Mouse (Mus musculus) stomach, embryonic 16.5 days (tissue): ENCODE results near the gene Dedd. TPM values are rescaled to one million over a fixed set of nuclear protein-coding genes. Genes with fewer than 3 reads are reported as not detected.
A peak's percentile ranks its signal among the peaks of the same experiment; 100 is the strongest.

Experiments
- ATAC-seq: fragments of 200-750 bp; cut with Nextera tagmentation; 2 replicates; pipeline ENCODE4 v1.8.0; 2017; ENCODE audit warnings: moderate number of reproducible peaks, moderate TSS enrichment; ENCODE audit not compliant: insufficient read depth, low FRiP score
- H3K27ac ChIP-seq: fragments of 300-500 bp; sonication (generic); 2 replicates; pipeline ENCODE4 v1.5.1; 2014; ENCODE audit warnings: low read length
- H3K27me3 ChIP-seq: fragments of 300-500 bp; sonication (generic); 2 replicates; pipeline ENCODE4 v1.6.1; 2014; ENCODE audit warnings: low read length, control low read depth, mixed read lengths; ENCODE audit not compliant: control insufficient read depth, insufficient read depth
- H3K36me3 ChIP-seq: fragments of 300-500 bp; sonication (generic); 2 replicates; pipeline ENCODE4 v1.6.1; 2014; ENCODE audit warnings: low read length; ENCODE audit not compliant: control insufficient read depth, insufficient read depth
- H3K4me1 ChIP-seq: fragments of 300-500 bp; sonication (generic); 2 replicates; pipeline ENCODE4 v1.6.1; 2014; ENCODE audit warnings: low read length, control low read depth, mixed read lengths; ENCODE audit not compliant: control insufficient read depth, insufficient read depth
- H3K4me2 ChIP-seq: fragments of 300-500 bp; sonication (generic); 2 replicates; pipeline ENCODE4 v1.6.1; 2014; ENCODE audit warnings: low read depth, low read length, mixed read lengths
- H3K4me3 ChIP-seq: fragments of 300-500 bp; sonication (generic); replicated peaks from 2 replicates; pipeline ENCODE4 v1.5.1; 2014; ENCODE audit warnings: mild to moderate bottlenecking, low read length
- H3K9ac ChIP-seq: fragments of 300-500 bp; sonication (generic); 2 replicates; pipeline ENCODE4 v1.6.1; 2014; ENCODE audit warnings: low read length
- H3K9me3 ChIP-seq: fragments of 300-500 bp; sonication (generic); replicated peaks from 2 replicates; pipeline ENCODE4 v1.6.1; 2016; ENCODE audit warnings: low read length, control low read depth; ENCODE audit not compliant: control insufficient read depth
- WGBS: fragments of 180-500 bp; shearing (Covaris S2); extraction: QIAGEN DNeasy Blood & Tissue Kit; methylation state at CpG from one replicate; pipeline ENCODE4 v1.1.7; 2014; 5-methylcytosine and 5-hydroxymethylcytosine counted together
- polyA plus RNA-seq: library from polyadenylated mRNA; unstranded; fragments of >200 nt; fragmentation: Nextera tagmentation; extraction: Ambion mirVana; gene quantifications from 2 replicates; pipeline ENCODE4 v1.2.1, GENCODE M21; 2015

Gene Dedd
- polyA plus RNA-seq, 1 experiment from 2014 or later = 54.7 TPM

GRCm38 (mm10) chr1:171285096-171285892, 43.7 kb upstream of the Dedd start:
- peak overlapping the region; percentile 7; the same call in 1 of the 2 replicates for H3K9ac ChIP-seq
- peaks cover 18% of the 10 kb centered on the region; the same call in 1 of the 2 replicates for H3K36me3 ChIP-seq
- H3K4me1 ChIP-seq = peaks cover 26% of the 10 kb centered on the region
- no peak overlapping the region for H3K4me2 ChIP-seq
- H3K4me3 ChIP-seq = no peak overlapping the region; the same call in 1 of the 2 replicates
- WGBS = 82% methylated on average over 20 of the region's 20 CpGs
- no peaks in the 10 kb centered on the region for H3K27me3 ChIP-seq
- peak overlapping the region; percentile 30 for H3K27ac ChIP-seq
- no peak for ATAC-seq
- no peaks in the 10 kb centered on the region for H3K9me3 ChIP-seq

- Histone ChIP-seq H3K4me1 (peaks cover 23% of the 10 kb centered on the region), H3K4me3 (peak overlapping the region; percentile 99; the same call in 1 of the 2 replicates), H3K4me2 (no peak overlapping the region), H3K27ac (no peak overlapping the region), H3K36me3 (peaks cover 18% of the 10 kb centered on the region; the same call in 1 of the 2 replicates), H3K27me3 (no peaks in the 10 kb centered on the region), H3K9ac (no peak overlapping the region), H3K9me3 (no peaks in the 10 kb centered on the region)
- WGBS = 86% methylated on average over 19 of the region's 19 CpGs
- ATAC-seq = no peak
Measured at GRCm38 (mm10) chr1:171286517-171286916, 42.4 kb upstream of the Dedd start.

GRCm38 (mm10) chr1:171287136-171288081, 41.5 kb upstream of the Dedd start, which contains the start of gene Usp21:
Gene Usp21, minus strand, starts transcription at chr1:171287991.
- Histone ChIP-seq H3K9me3 (no peaks in the 10 kb centered on the region), H3K4me1 (peaks cover 15% of the 10 kb centered on the region), H3K9ac (peak within 1 kb of the TSS; percentile 99), H3K27me3 (no peaks in the 10 kb centered on the region), H3K4me3 (peak within 1 kb of the TSS; percentile 99), H3K36me3 (peaks cover 18% of the 10 kb centered on the region; the same call in 1 of the 2 replicates), H3K4me2 (peak within 1 kb of the TSS; percentile 80), H3K27ac (peak within 1 kb of the TSS; percentile 86)
- WGBS = under 1% methylated on average over 49 of the region's 49 CpGs
- peak; percentile 95 for ATAC-seq

- Histone ChIP-seq H3K4me3 (0 out of 2 replicates have a peak overlapping the region, but pooled peaks have one; percentile 99), H3K36me3 (0 out of 2 replicates have a peak, but pooled peaks cover 10% of the 10 kb centered on the region), H3K4me1 (peaks cover 16% of the 10 kb centered on the region), H3K9me3 (no peaks in the 10 kb centered on the region), H3K4me2 (peak overlapping the region; percentile 80), H3K9ac (peak overlapping the region; percentile 99), H3K27ac (peak overlapping the region; percentile 31; the same call in 1 of the 2 replicates), H3K27me3 (no peaks in the 10 kb centered on the region)
- WGBS = 56% methylated on average over 4 of the region's 4 CpGs
- no peak for ATAC-seq
Measured at GRCm38 (mm10) chr1:171288328-171288727, 40.6 kb upstream of the Dedd start.

GRCm38 (mm10) chr1:171293351-171293750, 35.6 kb upstream of the Dedd start:
- Histone ChIP-seq H3K9ac (no peak overlapping the region), H3K27me3 (peaks cover 5% of the 10 kb centered on the region; the same call in 1 of the 2 replicates), H3K36me3 (0 out of 2 replicates have a peak, but pooled peaks cover 6% of the 10 kb centered on the region), H3K4me3 (peak overlapping the region; percentile 82), H3K4me1 (peaks cover 8% of the 10 kb centered on the region), H3K4me2 (peak overlapping the region; percentile 92), H3K9me3 (no peaks in the 10 kb centered on the region), H3K27ac (no peak overlapping the region)
- no peak for ATAC-seq
- WGBS = 77% methylated on average over 3 of the region's 3 CpGs

GRCm38 (mm10) chr1:171293906-171294297, 35.0 kb upstream of the Dedd start:
- ATAC-seq = no peak
- Histone ChIP-seq H3K4me1 (peaks cover 7% of the 10 kb centered on the region), H3K27ac (peak overlapping the region; percentile 98), H3K36me3 (0 out of 2 replicates have a peak, but pooled peaks cover under 1% of the 10 kb centered on the region), H3K4me3 (peak overlapping the region; percentile 82), H3K9ac (peak overlapping the region; percentile 92), H3K27me3 (peaks cover 5% of the 10 kb centered on the region; the same call in 1 of the 2 replicates), H3K9me3 (no peaks in the 10 kb centered on the region), H3K4me2 (peak overlapping the region; percentile 92)
- 36% methylated on average over 5 of the region's 5 CpGs for WGBS

GRCm38 (mm10) chr1:171294298-171295062, 34.5 kb upstream of the Dedd start, which contains the start of gene Ufc1:
Gene Ufc1, minus strand, starts transcription at chr1:171295024.
- H3K27ac ChIP-seq = peak within 1 kb of the TSS; percentile 98
- H3K9ac ChIP-seq = peak within 1 kb of the TSS; percentile 92
- WGBS = under 1% methylated on average over 42 of the region's 42 CpGs
- peak within 1 kb of the TSS; percentile 82 for H3K4me3 ChIP-seq
- peaks cover 5% of the 10 kb centered on the region; the same call in 1 of the 2 replicates for H3K27me3 ChIP-seq
- no peaks in the 10 kb centered on the region for H3K36me3 ChIP-seq
- peak; percentile 82 for ATAC-seq
- H3K4me2 ChIP-seq = peak within 1 kb of the TSS; percentile 92
- no peaks in the 10 kb centered on the region for H3K9me3 ChIP-seq
- peaks cover 7% of the 10 kb centered on the region for H3K4me1 ChIP-seq

GRCm38 (mm10) chr1:171295063-171295402, 33.9 kb upstream of the Dedd start:
- peak; percentile 18; the same call in 1 of the 2 replicates for ATAC-seq
- Histone ChIP-seq H3K36me3 (no peaks in the 10 kb centered on the region), H3K9me3 (no peaks in the 10 kb centered on the region), H3K27me3 (peaks cover 5% of the 10 kb centered on the region; the same call in 1 of the 2 replicates), H3K4me1 (peaks cover 7% of the 10 kb centered on the region), H3K4me3 (peak overlapping the region; percentile 82), H3K4me2 (peak overlapping the region; percentile 55), H3K27ac (peak overlapping the region; percentile 98), H3K9ac (peak overlapping the region; percentile 92)
- WGBS = 16% methylated on average over 3 of the region's 3 CpGs
